Mouse (Mus musculus): ENCODE results near the gene Klhl18. TPM values are rescaled to one million over a fixed set of nuclear protein-coding genes. Genes with fewer than 3 reads are reported as not detected.
A peak's percentile ranks its signal among the peaks of the same experiment; 100 is the strongest.

The Klhl18 gene
- 10 to 100 TPM; 12.8 to 15.3 TPM for total RNA-seq (2021)
- long read RNA-seq, experiment 1, full-length matches to known transcripts = 4 of 4 reads
- long read RNA-seq, experiment 1, partial matches to known transcripts = 0 of 4 reads
- long read RNA-seq, experiment 1, other reads (novel, unspliced or antisense) = 0 of 4 reads
- long read RNA-seq, experiment 2, full-length matches to known transcripts = 2 of 6 reads
- long read RNA-seq, experiment 2, partial matches to known transcripts = 0 of 6 reads
- long read RNA-seq, experiment 2, other reads (novel, unspliced or antisense) = 4 of 6 reads

DNA sequence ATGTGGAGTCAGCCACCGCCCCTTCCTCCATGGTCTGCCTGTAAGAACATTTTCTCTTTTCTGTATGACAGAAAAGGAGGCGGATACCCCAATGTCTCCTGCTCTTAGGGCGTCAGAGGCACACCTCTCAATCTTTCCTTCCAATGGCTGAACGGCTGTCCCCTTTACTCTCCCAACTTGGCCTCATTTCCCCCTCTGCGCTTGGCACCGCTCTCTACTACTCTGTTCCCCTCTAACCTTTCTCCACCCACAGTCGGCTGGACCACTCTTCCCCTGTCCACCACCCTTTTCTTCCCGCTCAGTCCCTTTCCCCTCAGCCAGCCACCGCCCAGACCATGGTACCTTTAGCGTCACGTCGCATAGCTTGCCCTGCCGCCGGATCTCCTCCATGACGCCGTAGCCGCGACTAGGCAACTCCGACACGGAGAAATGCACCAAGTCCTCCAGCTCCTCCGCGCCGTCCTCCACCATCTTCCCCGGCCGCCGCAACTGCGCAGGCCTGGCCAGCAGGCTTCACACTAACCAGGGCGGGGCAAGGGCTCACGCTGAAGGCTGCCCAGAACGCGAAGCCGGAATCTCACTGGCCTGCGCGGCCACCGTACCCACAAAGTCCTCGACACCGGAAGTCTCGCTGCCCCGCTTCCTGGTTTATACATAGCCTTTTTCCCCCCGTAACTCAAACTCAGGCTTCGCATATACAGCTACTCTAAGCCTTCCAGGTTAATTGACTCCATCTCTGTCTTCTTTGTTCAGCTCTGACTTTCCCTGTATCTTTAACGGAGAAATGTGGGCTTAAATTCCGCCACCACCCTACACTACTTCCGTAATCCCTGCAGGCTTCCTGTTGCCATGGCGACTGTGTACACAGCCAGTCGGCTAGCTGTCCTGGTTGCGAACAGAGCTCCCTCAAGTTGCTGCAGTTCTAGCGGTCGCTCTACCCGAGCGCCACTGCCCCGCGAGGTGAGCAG is at the start of gene Klhl18, which contains the start of gene Kif9:
Gene Klhl18, minus strand, starts transcription at position 571 of the 968 bp plus-strand sequence.
Gene Kif9, plus strand, starts transcription at position 835 of the 968 bp plus-strand sequence.
- DNase-seq (ENCODE audit: low spot score in 2 of 2) = peak; percentile 96 to 97

DNA sequence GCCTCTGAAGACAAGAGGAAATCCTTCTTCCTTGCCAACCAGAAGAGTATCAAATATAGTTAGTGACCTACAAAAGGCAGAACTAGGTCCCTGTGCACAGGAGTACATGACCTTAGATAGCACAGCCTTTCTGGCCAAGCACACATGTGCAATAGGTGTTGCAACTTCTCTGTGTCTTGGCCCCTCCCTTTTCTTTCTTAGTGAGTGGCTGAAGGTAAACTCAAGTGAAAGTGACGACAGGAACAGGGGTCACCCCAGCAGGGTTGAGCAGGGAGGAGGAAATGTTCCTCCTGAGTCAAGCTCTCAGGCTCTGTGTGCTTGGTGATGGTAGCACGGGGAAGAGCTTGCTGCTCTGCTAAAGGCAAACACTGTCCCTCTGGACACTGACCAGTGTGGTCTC is 49.2 kb upstream of the Klhl18 start:
- DNase-seq (ENCODE audit: low spot score in 2 of 2) = no peak

DNA sequence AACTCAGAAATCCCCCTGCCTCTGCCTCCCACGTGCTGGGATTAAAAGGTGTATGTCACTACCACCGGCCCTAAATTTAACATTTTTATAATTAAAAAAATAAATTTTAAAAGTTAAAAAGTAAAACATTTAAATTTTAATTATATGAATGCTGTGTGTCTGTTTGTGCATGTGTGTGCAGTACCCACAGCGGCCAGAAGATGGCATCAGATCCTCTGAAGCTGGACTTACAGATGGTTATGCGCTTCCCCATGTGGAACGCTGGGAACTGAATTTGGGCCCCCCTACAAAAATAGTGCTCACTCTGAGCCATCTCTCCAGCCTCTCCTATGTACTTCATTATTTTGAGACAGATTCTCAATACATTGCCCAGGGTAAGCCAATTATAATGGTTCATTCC is 14.4 kb upstream of the Klhl18 start:
- no peak for DNase-seq (ENCODE audit: low spot score in 2 of 2)

DNA sequence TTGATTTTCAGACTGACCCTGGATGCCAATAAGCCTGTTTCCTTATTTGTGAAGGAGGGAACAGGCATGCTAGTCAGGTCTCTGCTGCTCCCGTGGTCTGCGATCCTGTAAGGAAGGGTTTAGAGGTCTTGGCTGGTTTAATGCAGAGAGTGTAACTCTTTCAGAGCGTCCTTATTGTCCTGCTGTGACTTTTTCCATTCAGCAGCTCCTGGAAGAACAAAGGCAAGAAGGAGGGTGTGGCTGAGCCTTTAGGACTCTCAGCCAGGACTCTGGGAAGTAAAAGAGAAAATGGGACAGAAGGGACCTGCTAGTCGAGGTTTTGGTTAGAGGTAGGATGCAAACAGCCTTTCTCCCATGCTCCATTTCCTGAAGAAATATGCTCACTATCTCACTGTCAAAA is 12.3 kb upstream of the Klhl18 start:
- no peak for DNase-seq (ENCODE audit: low spot score in 2 of 2)

DNA sequence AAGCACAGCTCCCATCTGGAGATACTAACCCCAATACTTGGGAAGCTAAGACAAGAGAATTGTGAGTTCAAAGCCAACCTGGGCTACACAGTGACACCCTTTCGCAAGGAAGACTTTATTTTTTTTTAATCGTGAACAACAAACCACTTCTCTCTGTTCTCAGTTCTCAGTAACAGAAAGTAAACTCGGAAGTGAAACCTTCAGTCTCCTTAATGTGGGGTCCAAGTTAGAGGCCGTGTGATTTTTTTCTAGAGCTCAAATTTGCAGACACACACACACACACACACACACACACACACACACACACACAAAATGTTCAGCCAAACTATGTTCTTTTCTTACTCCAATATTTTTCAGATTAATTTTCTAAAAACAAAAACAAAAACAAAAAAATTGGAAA is 2.1 kb upstream of the Klhl18 start:
- no peak for DNase-seq (ENCODE audit: low spot score in 2 of 2)

DNA sequence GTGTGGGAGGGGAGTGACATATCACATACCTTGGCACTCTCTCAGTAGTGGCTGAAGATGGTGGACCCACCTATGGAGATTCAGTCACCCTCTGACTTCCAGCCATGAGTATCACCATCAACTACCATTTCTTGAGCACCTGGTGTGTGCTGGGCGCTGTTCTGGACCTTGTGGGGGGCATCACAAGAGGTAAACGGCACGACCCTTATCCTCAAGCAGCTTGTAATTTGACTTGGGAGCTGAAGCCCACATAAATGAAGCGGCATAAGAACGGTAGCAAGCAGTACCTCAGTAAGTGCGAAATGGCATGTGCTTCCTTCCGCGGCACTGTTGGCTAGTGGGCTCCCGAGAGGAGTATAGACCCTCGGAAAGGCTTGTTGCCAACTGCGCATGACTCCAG is 1.5 kb upstream of the Klhl18 start:
- DNase-seq (ENCODE audit: low spot score in 2 of 2) = no peak

DNA sequence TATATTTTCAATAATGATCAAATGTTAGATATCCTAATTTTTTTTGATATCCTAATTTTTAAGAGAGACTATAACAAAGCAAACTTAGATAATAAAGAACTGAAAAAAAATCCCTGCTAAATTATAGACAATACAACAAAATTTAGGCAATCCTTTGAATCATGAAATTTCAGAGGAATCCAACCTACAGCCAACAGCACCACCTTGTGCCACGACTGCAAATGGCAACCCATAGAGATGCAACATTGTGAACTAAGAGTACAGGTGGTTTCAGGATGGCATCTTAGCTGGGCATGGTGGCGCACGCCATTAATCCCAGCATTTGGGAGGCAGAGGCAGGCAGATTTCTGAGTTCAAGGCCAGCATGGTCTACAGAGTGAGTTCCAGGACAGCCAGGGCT is 10.3 kb downstream of the Klhl18 start:
- no peak for DNase-seq (ENCODE audit: low spot score in 2 of 2)

DNA sequence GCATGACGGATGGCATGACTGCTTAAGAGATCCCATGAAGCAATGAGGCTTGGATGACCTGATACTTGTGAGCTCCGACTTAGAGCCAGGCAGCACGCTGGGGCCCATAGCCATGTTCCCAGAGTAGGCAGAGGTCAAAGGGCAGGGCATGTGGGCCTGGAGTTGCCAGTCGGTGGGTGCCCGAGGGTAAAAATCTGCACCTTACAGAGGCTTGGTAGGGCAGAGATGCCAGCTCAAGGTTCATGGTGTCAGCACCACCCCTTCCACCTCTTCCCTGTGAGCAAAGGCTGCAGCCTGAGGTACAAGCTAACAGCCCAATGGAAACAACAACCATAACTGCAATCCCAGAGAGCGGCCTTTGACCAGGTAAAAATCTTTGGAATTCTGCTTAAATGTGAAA is 11.2 kb downstream of the Klhl18 start:
- DNase-seq (ENCODE audit: low spot score in 2 of 2) = no peak

DNA sequence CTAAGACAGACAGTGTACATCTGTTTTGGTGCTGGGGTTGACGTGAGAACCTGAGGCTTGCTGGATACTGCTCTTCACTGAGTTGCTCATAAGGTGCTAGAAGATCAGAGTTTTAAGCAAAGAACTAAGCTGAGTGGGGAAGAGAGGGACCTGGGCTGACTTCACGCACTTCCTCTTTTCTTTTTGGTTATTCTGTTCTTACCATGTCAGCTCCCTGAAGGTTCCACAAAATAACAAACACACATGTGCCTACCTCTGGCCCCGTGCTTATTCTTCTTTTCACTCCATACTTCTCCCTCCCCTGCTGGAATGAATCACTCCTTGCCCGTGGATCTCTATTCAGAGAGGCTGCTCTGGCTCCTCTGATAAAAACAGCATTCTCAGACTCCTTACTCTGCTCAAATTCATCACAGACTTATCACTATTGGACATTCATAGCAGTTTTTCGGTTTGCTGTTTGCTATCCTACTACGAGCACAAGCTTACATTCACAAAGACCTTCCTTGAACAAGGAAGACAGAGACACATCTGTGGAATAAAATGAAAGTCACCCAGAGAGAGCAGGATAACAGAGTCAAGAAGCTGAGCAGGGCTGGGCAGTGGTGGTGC is 12.4 kb downstream of the Klhl18 start:
- no peak for DNase-seq (ENCODE audit: low spot score in 2 of 2)

DNA sequence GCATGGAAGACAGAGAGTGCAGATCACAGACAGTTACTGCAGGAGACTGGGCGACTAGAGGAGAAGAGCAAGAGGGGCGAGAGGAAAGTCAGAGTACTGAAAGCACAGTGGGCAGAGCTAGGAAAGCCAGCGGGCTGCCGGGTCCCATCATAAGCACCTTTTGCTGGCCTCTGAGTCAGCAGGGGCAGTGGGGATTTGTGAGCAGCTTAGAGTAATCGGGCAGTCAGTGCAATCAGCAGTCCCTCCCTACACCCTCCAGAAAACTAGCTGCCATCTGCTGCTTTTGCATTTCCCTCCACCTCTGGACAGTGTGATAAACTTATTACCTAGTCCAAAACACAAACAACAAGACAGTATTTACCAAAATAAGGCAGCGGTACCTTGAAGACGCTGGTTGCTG is 14.2 kb downstream of the Klhl18 start:
- DNase-seq (ENCODE audit: low spot score in 2 of 2) = no peak

DNA sequence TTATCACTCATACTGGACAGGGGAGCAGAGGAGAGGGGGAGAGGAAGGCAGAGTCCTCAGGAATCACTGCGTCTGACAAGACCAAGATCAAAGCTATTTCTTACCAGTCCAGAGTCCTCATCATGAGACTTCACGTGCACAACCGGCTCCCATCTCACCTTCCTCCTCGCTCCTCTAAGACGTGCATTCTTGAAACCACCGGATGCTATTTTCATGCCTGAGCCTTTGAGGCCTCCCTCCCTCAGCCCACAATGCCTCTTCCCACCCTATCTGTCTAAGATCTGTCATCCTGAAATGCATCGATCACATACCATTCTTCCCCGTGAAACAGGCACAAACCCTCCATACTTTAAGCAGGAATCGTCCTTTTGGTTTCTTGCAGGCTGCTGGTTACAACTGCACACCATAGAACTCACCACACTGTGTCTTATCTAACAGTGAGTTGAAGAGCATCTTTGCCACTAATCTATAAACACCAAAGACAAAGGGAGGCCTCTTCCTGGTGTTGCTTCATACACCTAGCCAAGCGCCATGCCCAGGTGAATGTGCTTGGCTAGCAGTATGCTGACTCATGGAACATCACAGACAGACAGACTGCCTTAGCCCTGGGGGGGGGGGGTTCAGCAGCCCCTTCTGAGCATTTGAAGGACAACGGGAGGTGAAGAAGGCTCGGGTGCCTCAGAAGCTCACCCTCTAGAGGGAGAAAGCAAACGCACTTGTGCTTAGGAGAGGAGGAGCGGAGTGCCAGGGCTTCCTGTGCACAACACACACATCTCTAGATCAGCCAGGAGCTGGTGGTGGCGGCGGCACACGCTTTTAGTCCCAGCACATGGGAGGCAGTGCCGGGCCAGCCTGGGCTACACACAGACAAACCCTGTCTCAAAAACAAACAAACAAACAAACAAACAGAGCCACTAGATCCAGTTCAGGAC is 15.3 kb downstream of the Klhl18 start:
- DNase-seq (ENCODE audit: low spot score in 2 of 2) = no peak

DNA sequence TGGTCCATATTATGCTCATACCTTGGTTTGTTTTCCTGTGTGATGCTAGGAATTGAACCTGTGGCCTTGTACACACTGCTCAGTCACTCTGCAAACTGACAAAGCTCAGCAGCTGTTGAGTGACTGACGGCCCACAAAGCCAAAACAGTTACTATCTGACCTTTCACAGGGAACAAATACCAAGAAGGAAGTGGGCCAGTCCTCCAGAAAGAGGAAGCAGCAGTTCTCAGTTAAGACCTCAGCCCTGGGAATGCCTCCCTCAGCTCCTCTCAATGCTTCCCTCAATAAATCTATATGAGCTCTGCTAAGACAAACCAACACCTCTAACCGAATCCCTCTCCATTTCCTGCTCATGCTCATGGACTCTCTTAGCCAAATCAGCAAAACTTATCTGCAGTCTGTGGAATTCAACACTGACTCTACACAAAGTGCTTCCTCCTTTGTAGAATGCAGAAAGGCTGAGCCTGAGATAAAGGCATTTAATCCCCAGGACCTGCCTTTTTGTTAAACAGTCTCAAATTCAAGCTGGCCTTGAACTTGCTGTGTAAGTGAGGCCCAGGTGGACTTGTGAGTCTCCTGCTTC is 17.3 kb downstream of the Klhl18 start:
- DNase-seq (ENCODE audit: low spot score in 2 of 2) = no peak

DNA sequence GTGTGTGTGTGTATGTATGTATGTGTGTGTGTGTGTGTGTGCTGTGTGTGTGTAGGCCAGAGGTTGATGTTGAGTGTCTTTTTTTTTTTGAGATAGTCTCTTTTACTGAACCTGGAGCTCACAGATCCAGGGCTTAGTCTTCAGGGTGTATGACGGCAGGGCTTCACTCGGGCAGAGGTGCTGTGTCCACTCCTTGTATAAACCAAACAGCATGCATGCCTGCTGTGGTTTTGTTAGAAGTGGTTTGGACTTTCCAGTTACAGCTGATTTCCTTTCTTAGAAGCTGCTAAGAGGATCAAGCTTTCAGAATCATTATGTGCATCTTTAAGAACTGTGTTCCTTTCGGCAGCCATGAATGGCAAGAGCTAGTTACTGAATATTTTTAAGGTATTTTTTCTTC is 18.6 kb downstream of the Klhl18 start:
- DNase-seq (ENCODE audit: low spot score in 2 of 2) = no peak

DNA sequence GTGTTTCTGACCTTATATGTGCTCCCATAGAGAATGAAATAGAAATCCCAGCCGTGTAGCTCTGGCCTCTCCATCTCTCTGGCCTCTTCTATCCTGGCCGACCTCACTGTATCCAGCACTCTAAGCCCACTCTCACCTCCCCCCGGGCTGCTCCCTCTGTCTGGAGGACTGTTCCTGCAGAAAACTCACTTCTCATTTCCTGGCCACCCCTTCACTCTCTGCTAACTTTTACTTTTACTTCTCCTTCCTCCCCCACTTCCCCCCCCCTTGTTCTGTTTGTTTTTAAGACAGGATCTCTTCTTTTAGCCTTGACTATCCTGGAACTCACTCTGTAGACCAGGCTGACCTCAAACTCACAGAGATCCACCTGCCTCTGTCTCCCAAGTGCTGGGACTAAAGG is 24.0 kb downstream of the Klhl18 start:
- no peak for DNase-seq (ENCODE audit: low spot score in 2 of 2)

DNA sequence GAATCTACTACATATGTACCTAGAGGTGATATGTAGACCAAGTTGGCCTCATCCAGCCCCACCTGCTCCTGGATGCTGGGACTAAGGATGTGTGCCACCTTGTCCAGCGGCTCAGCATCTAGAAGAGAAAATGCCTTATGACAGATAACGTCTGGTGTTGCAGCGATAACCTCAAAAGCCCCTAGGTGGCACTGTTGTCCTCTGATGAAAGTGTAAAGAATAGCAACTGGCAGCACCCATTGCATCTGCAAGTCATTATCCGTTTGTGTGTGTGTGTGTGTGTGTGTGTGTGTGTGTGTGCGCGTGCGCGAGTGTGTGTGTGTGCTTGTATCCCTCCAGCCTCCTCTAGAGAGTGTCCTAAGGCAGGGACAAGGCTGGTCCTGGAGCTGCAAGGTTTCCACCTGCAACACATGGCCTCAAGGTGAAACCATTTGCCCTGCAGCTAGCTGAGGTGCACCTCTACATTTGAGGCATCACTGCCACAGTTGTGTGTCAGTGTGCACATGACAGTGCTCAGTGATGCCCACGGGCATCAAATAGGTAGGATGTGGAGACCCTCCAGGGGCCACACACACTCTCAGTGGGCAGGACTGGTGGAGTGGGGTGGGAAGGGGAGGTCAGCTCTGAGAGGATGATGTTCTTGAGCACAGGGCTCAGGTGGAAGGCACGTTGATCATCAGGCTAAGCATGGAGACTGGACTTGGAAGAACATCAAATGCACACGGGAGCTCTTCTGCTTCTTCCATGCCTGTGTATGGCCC is 27.5 kb downstream of the Klhl18 start:
- DNase-seq (ENCODE audit: low spot score in 2 of 2) = peak; percentile 58 to 62

DNA sequence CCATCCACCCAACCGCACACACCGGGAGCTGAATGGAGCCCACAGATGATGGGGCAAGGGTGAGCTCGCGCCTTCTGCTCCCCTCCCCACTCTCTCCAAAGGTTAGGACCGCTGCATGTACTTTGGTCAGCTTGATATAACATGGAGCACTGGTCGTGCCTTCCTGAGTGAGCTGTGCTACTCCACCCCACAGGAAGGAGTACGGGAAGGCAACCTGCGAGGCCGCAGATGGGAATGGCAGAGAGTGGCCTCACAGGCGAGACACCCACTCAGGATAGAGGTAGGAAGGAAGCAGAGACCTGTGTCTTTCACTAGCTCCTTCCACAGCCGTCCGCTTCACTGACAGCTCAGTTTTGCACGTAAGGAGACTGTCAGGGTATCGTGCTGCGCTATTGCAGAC is 28.1 kb downstream of the Klhl18 start:
- no peak for DNase-seq (ENCODE audit: low spot score in 2 of 2)

DNA sequence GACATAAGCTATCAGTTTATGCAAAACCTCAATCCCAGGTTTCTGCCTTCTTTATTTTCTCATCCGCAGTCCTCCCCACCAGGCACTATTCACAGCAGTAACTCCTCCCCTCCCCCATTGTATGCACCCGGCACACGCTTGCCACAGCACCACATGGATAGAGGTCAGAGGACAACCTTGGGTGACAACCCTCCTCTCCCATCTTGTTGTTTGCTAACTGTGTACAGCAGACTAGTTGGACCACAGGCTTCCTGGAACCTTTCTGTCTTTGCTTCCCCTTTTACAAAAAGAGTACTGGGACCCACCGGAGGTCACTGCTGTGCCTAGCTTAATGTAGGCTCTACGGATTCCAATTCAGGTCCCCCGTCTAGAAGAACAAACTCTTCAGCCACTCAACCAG is 35.9 kb downstream of the Klhl18 start:
- no peak for DNase-seq (ENCODE audit: low spot score in 2 of 2)

DNA sequence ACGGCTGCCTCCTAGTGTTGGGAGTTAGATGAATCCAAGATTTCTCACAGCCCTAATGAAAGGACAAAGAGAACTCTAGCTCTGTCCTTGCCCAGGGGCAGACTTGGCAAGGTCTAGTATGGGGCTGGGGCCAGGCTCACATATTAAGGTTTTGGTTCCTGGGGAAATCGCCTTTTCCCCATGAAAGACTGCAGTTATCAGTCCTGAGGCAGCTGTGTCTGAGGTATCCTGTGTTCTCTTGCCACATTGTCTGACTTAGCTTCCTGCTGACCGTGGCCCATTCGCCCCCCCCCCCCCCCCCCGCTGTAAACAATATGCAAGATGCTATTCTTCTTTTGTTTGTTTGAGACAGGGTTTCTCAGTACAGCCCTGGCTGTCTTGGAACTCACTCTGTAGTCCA is 36.4 kb downstream of the Klhl18 start:
- no peak for DNase-seq (ENCODE audit: low spot score in 2 of 2)

DNA sequence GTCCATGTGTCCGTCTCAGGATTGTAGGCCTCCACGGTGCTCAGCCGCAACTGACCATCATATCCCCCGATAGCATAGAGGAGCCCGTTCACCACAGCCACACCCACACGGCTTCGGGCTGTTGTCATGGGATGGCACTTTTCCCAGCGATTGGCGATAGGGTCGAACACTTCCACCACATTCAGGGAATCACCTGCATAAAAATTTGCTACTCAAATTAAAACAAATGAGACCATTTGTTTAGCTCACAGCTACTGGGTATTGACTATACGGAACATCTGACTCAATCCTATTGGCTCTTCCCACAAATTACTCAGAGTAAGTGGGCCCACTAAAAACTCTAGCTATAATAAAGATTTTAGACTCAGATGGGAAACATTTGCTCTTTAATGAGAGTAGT is 40.5 kb downstream of the Klhl18 start:
- no peak for DNase-seq (ENCODE audit: low spot score in 2 of 2)

DNA sequence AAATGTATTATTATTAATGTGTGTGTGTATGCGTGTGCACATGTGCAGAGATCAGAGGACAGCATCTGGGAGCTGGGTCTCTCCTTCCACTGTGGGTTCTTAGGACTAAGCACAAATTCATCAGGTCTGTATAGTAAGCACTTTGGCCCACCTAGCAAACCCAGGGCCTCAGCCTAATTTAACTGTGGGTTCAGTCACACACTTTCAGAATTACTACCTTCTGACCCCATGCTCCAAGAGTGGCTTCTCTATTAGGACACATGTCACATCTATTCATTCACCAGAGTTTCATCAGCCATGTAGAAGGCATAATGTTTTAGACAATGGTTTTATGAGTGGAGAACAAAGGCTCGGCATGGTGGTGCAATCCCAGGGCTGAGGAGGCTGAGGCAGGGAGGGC is 43.4 kb downstream of the Klhl18 start:
- no peak for DNase-seq (ENCODE audit: low spot score in 2 of 2)
